Mouse (Mus musculus) left cerebral cortex, postnatal 36 days (tissue): Measurements from ENCODE around the gene Sept3. TPM values are rescaled to one million over a fixed set of nuclear protein-coding genes. Genes with fewer than 3 reads are reported as not detected.
"Not testable (repeated sequence)": the region's sequence is repeated elsewhere in the genome, so short reads cannot be mapped to it uniquely, and the experiment has no call there.

Experiments used
- DNase-seq, 2 experiments: peaks; one replicate each; pipeline ENCODE4 v3.0.0; 2021 to 2022; ENCODE audit warnings: low spot score in 2 of 2, mixed read lengths in 1 of 2
- intact Hi-C: fragments of 180-260 bp; cut with DNase I; formaldehyde crosslinking; loops from one replicate; pipeline ENCODE4 v1.15.1; 2025
- total RNA-seq, 2 experiments: library from RNA; stranded (reverse); gene quantifications; 2 replicates each; pipeline ENCODE4 v1.2.3; 2021

Gene Sept3
- 100 to 1,000 TPM; 503 to 533 TPM for total RNA-seq

GRCm38 (mm10) chr15:82274593-82274926, at the start of gene Sept3:
TSS of gene Sept3 (plus strand) at chr15:82274893.
- intact Hi-C loops = no loop called here
- no peak for DNase-seq

DNA sequence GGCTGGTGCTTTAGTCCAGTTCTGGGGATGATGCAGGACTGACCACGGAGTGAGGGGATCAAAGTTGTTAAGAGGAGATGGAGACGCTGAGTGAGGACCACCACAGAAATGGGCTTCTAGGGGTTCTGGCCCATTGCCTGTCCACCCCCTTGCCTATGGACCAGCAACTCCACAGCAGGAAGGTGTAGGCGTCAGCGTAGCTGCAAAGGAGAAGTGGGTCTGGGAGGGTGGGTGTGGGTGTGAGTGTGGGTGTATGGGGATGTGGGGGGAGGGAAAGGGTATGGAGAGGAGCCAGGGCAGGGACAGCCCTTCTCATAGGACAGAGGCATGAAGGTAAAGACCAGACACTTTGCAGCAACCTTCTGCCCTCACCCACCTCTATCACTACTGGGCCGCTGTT, 48.9 kb upstream of the Sept3 start:
- intact Hi-C loops = no loop called here
- no peak for DNase-seq

DNA sequence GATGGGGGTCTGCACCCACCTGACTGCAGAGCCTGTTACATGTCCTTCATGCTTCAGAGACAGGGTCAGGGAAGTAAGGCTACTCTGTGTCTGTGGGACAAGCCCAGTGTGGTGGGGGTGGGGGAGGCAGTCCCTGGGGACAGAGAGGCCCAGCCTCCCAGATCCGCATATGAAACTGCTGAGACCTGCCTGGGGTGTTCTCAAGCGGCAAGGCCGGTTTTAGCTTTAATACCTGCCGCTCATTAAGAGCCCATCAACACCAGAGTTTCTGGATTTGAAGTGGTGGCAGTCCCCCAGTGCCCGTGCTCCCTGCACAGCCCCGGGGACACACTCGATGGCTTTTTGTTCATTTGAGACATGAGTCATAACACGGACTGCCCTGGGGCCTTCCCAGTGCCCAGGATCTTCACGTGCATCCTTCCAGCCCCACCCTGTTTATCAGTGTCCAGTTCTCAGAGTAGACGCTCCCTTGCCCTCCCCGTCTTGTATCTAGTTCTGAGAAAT, 45.1 kb upstream of the Sept3 start:
- DNase-seq = no peak
- intact Hi-C loops = no loop called here

DNA sequence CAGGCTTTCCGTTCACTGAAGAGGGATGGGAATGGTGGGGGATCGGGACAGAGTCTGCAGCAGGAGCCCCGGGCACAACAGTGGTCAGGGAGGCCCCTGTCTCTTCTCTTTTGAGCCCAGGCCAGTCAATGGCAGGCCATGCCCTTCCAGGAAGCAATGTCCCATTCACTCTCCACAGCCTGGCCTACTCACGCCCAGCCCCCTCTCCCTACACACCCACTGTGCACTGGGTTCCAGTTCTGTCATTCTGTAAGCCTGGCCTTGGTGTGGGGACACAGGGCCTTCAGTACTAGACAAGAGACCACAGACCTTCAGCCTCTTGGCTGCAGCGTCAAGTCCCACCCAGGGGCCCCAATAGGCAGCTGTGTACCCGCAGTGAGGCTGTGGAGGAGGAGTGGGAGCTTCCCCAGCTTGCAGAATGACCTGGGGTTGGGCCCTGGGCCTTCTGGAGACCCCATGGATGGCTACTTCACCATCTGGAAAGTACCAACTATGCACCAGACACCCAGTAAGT, 44.5 kb upstream of the Sept3 start:
- intact Hi-C loops = no loop called here

GRCm38 (mm10) chr15:82231100-82231499, 43.6 kb upstream of the Sept3 start:
- no peak for DNase-seq
- intact Hi-C loops = no loop called here

More for the DNA sequence above, 44.5 kb upstream of the Sept3 start:
- DNase-seq = no peak

DNA sequence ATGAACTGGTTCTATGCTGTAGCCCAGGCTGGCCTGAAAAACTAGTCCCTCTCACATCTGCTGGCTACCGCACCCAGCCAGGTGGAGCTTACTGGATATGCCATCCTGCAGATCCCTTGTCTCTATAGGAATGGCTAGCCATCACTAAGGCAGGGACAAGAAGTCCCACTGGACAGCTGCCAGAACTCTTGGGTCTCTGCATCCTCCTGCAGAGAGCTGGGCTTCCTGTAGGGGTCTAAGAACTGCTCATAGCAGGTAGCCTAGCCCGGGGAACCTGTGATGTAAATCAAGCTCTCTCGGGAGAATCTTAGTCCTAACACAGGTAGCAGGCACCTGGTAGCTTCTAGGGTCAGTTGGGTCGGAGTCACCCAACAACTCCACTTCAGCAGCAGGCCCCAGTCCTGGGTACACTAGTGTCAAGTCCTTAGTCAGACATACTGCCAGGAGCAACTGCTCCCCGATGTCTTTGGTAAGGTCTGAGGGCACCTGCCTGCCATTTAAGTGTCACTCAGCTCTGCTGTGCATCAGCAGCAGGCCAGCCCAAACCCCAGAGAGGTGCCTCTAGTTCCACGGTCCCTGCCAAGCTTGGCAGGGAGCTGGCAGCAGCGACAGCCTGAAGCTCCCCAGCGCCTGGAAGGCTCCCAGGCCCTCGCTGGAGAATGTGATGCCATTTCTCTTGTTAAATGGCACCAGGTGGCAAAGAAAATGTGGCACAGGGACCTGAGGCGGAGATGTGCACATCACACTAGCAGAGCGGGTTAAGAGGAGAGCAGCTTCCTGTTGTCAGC, 42.9 kb upstream of the Sept3 start:
- intact Hi-C loops = no loop called here
- peak in 1 of 2 experiments; percentile 39 for DNase-seq

- DNase-seq = no peak
- intact Hi-C loops = no loop called here
Observed at GRCm38 (mm10) chr15:82232651-82233050, 42.0 kb upstream of the Sept3 start.

DNA sequence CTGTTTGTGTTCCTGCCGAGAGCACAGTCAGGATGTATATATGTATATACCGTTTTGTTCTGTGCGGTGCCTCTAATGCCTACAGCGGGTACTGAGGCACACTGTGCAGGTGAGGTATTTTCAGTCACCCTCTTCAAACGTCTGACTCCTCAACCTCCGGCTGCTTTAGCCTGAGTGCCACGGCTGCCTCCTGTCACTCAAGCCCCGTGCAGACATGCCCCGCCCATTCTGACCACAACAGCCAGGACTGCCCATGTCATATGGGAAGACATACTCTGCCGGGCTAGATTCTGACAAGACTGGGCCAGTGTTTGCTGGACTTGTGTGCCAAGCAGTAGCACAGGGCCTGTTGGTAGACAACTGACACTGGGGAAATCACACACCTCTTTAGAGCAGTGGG, 39.0 kb upstream of the Sept3 start:
- DNase-seq = no peak
- intact Hi-C loops = loop anchor here (1.0 to 5.0 kb wide), 3 partner anchors 96 to 171 kb away; no protein-coding TSS in a partner anchor

GRCm38 (mm10) chr15:82236565-82236964, 38.1 kb upstream of the Sept3 start:
- DNase-seq = peak; percentile 80 to 83
- intact Hi-C loops = loop anchor here (1.0 to 5.0 kb wide), 3 partner anchors 97 to 172 kb away; no protein-coding TSS in a partner anchor

GRCm38 (mm10) chr15:82243311-82243710, 31.4 kb upstream of the Sept3 start:
- DNase-seq = no peak

DNA sequence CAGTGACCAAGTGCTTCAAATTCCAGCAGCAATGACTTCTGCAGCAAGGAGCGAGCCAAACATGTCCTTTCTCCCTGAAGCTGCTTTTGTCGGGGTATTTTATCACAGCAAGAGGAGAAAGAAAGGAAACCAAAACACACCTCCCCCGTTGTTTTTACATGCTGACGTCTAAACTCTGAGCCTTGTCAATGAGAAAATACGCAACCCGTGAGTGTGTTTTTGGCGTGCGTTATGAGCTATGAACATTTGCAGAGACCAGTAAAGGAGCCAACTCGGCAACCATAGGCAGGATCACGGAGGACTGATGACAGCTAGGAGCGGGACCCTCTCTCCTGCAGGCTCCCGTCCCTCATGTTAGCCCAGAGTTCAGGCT, 31.0 kb upstream of the Sept3 start:
- intact Hi-C loops = no loop called here
- DNase-seq = no peak

More at GRCm38 (mm10) chr15:82243311-82243710, 31.4 kb upstream of the Sept3 start:
- intact Hi-C loops = no loop called here

GRCm38 (mm10) chr15:82244115-82244804, 30.4 kb upstream of the Sept3 start, which contains the start of gene Cenpm:
TSS of gene Cenpm (minus strand) at chr15:82244748.
- intact Hi-C loops = no loop called here
- peak; percentile 94 for DNase-seq

DNA sequence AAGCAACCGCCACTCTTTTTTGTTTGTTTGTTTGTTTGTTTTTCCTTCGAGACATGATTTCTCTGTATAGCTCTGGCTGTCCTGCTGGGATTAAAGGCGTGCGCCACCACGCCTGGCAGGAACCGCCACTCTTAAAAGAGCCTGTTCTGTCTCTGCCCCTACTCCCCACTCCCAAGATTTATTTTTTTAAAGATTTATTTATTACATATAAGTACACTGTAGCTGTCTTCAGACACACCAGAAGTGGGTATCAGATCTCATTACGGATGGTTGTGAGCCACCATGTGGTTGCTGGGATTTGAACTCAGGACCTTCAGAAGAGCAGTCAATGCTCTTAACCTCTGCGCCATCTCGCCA, 29.9 kb upstream of the Sept3 start:
- intact Hi-C loops, DNase-seq: not testable (repeated sequence)

DNA sequence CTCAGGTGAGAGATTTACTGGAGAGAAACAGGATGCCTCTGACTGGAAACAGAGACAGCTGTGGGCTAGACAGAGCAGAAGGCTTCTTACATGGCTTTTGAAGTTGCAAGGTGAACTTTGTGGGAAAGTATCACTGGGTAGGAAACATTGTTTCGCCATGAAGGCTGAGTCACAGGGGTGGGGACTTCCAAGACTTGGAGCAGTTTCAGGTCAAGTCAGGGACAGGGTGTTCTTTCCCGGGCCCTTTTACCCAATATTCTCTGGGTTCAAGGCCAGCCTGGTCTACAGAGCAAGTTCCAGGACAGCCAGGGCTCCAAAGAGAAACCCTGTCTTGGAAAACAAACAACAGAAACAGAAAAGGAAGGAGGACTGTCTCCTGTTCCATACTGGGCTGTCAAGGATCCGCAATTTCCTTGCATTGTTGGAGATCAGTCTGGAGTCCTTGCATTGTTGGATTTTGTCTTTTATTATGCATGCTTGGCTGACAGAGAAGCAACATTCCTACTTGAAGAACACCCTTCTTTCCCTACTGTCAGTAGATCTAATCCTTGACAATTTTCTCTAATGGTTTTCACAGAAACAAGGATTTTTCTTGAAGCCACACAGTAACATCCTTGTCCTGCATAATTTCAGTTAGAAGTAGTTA, 27.4 kb upstream of the Sept3 start:
- DNase-seq = no peak
- intact Hi-C loops = no loop called here

- DNase-seq = no peak
- intact Hi-C loops = no loop called here
Observed at GRCm38 (mm10) chr15:82251579-82251978, 23.1 kb upstream of the Sept3 start.

DNA sequence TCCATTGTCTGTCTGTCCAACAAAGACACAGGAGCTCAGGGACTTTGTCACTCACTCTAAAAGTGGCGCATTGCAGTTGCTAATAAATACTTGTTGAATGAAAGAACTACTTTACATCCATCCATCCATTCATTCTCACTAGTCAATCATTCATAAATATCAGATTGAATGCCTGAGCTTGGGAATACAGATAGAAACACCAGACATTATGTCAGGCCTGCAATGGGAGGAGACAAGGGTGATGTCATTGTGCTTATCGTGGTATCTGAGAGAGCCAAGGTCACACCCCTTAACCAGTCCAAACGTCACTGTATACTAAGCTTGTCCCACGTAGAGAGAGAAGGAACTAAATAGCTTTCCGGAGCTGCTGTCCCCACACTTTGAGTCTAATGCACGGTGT, 22.6 kb upstream of the Sept3 start, which contains the start of gene 1500009C09Rik:
Gene 1500009C09Rik (plus strand): TSS at position 301 of the 400 bp plus-strand sequence.
- no peak for DNase-seq
- intact Hi-C loops = no loop called here

DNA sequence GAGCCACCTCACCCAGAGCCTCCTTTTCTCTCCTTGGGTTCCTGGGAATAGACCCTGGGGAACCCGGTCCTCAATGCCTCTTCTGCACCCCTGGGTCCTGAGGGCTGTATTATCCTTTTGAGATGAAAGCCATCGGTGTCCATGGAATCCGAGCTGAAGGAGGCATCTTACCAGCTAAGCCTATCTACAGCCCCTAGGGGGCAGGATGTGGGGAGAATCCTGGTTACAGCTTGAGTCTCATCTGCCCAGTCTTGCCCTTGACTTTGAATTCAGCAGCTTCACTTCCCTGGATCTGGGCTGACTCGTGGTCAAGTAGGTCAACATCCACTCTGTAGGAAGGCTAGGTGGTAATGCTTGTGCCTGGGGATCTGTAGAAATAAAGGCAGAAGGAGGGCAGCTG, 19.4 kb upstream of the Sept3 start:
- DNase-seq = no peak
- intact Hi-C loops = no loop called here

DNA sequence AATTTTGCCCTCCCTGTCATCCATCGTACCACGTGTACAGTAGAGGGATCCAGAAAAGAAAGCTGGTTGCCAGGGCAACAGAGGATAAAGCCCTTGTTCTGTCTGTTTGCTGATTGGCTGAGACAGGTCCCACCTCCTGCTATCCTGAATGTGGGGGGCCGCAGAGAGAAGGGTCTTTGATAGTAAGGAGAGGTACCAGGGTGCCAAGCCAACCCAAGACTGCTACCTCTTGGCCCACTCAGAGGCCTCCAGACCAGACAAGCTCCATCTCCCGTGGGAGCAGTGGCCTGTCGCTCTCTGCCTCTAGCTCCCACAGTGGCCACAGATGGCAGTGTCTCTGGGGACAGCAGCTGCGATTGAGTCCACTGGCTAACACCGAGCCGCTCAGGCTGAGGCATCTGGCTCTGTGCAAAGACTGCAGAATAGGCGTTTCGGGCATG, 18.7 kb upstream of the Sept3 start:
- intact Hi-C loops = no loop called here
- DNase-seq = peak; percentile 84 to 86

DNA sequence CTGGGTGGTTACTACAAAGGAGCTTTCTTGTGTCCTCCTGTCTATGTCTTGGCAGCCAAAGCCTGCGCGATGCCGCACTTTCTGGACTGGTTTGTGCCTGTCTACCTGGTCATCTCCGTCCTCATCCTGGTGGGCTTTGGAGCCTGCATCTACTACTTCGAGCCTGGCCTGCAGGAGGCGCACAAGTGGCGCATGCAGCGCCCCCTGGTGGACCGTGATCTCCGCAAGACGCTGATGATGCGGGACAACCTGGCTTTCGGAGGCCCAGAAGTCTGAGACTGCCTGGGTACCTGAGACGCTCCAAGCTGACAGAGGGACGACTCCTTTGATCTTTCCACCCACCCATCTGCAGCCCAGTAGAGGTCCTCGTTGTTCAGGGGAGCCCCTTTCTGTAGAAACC, 15.2 kb upstream of the Sept3 start:
- peak; percentile 70 to 73 for DNase-seq
- intact Hi-C loops = no loop called here

- DNase-seq = peak; percentile 63 to 73
- intact Hi-C loops = loop anchor here (5.0 kb wide), 1 partner anchor 151 kb away; no protein-coding TSS in a partner anchor
Observed at GRCm38 (mm10) chr15:82266356-82266755, 8.3 kb upstream of the Sept3 start.
